Mouse (Mus musculus): Measurements from ENCODE around the gene Elp1. TPM values are rescaled to one million over a fixed set of nuclear protein-coding genes. Genes with fewer than 3 reads are reported as not detected.
A peak's percentile ranks its signal among the peaks of the same experiment; 100 is the strongest.

Gene Elp1
- total RNA-seq, 2 experiments from 2014 or later = 21.7 to 31.1 TPM

DNA sequence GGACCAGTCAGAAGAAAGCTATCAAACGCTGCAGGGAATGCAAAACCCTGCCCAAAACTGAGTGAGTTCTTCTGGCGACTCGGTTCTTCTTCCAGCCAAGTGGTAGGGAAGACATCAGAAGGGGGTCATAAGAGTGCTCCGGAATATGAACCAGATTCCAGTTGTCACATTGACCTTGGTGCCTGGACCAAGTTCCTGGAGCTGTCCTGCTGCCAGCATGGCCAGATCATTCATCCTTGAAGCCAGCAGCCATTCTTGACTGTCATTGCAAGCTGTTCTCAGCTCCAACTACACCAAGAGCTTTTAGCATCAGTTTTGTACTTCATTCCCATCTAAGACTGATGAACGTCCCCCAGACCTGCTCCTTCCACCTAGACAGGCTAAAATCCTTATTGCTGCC lies 85.3 kb downstream of the Elp1 start:
- DNase-seq (ENCODE audit: low spot score in 2 of 2) = peak in 1 of 2 experiments; percentile 12

DNA sequence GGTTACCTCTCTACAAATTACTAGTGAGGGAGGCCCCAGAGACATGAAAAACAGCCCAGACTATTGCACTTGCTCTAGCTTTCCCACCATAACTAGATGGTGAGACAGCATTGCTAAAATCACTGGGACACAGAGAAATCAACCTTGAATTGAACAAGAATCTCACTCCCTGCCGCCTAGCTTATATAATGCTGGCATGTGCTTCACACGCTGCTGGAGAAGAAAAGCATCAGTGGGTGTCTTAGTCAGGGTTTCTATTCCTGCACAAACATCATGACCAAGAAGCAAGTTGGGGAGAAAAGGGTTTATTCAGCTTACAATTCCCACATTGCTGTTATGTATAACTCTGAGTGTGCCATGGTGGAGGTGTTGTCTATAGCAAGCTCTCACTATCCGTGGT lies 89.0 kb downstream of the Elp1 start:
- DNase-seq (ENCODE audit: low spot score in 2 of 2) = no peak

DNA sequence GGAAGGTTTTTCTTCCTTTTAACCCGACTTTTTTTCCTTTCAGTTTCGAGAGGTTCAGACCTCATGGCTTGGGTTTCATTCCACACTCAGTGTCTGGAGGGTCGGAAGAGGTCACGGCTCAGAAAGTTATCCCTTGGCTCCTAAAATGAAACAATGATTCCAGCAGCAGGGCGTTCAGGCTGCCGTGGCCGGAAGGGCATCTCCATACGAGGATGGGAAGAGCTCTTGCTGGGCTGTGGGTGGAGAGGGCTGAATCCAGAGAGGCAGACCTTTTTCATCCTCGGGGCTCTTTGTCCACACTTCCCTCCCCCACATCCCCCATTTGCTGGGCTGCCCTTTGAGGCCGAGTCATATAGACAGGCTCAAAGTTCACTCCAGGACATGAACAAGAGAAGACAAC lies 99.9 kb downstream of the Elp1 start:
- DNase-seq (ENCODE audit: low spot score in 2 of 2) = no peak

Other genes starting within 250 kb of the Elp1 start
- gene Gm26657, start 62.3 kb downstream of the Elp1 start, total RNA-seq (2021) = not detected
- gene Actl7b, start 60.9 kb downstream of the Elp1 start, total RNA-seq (2021) = under 1 TPM in 1 of 2 experiments, not detected in 1; 0.19 TPM
- gene Actl7a, start 58.9 kb downstream of the Elp1 start, total RNA-seq (2021) = not detected
- gene Fam206a, start within 50 bp of the Elp1 start, total RNA-seq (2021) = 10 to 100 TPM; 11.0 to 12.2 TPM
- 10 to 100 TPM in 1 of 2 experiments, 1 to 10 TPM in 1; 9.8 to 20.7 TPM for gene Ctnnal1, start 62.9 kb upstream of the Elp1 start, total RNA-seq (2021)
- 10 to 100 TPM; 35.7 to 46.8 TPM for gene Tmem245, start 145.1 kb upstream of the Elp1 start, total RNA-seq (2021)
- 1 to 10 TPM in 1 of 2 experiments, under 1 TPM in 1; 0.51 to 1.2 TPM for gene Frrs1l, start 188.1 kb upstream of the Elp1 start, total RNA-seq (2021)

Measured in adrenal gland, adult 18-20 months (tissue).